8 mouse cellular contexts compared by ENCODE assay signal in the genomic region with DNA sequence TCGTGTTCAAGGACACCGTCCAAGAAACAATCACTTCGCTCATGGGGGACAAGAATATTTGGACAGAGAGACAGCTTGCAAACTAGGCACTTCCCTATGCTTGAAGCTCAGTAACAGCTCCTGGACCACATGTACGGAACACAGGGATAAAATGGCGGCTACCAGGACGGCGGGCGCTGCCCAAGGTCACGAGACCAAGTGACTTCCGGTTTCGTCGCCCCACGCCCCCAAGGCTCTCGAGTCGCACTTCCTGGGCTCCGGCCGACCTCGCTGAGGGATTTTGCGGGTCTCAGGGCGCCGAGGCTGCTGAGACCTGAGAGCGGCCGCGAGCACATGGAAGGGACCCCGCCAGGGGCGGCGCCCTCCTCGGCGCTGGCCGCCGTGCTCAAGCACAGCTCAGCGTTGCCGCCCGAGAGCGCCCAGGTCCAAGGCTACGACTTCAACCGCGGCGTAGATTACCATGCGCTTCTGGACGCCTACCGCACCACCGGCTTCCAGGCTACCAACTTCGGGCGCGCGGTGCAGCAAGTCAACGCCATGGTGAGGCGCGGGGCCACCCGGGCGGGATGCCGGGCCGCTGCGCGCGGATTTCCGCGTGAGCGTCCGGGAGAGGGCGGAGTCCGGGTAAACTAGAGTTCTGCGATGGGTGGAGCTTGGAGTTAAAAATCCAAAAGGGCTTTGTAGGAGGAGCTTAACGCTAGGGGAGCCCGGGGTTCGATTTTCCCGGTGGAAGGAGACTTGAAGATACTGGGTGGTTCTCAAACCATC. TPM values are rescaled to one million over a fixed set of nuclear protein-coding genes. Genes with fewer than 3 reads are reported as not detected.
DNase-seq lines count a peak whose midpoint lies in the region; ATAC-seq and TF ChIP-seq lines count a peak whose summit lies in the region.

TSS of gene Dhps (plus strand) at position 244 of the 768 bp plus-strand sequence.

- peak within 1 kb of the TSS; percentile 83 for H3K4me3 ChIP-seq in hindbrain, embryonic 14.5 days (replicated peaks; ENCODE audit: low read length)

- no peak for DNase-seq in Patski (ENCODE audit: low read depth, low spot score)
- peak; percentile 91 to 92 for DNase-seq in cerebellum, postnatal 14 days
- peak; percentile 82 to 83 for DNase-seq in frontal cortex, postnatal 25 days (ENCODE audit: low spot score in 2 of 2)
- DNase-seq in hindbrain, embryonic 14.5 days (ENCODE audit: low spot score): peak; percentile 91
- peak; percentile 90 for DNase-seq in left cerebral cortex, adult 11 months (ENCODE audit: low spot score)
- DNase-seq in lung, postnatal 4 days: peak; percentile 93
- DNase-seq in retina, postnatal 7 days (ENCODE audit: low read depth, low spot score): peak; percentile 81
- DNase-seq in urinary bladder, adult 2 months (ENCODE audit: low spot score): peak; percentile 76

- peaks cover 15% of the 10 kb centered on the region for H3K4me1 ChIP-seq in hindbrain, embryonic 14.5 days (replicated peaks; ENCODE audit: control insufficient read depth, insufficient read depth, low read length)

- peaks cover 60% of the 10 kb centered on the region for H3K36me3 ChIP-seq in hindbrain, embryonic 14.5 days (replicated peaks; ENCODE audit: control insufficient read depth, insufficient read depth)

- under 1% methylated on average over 68 of the region's 68 CpGs for WGBS in hindbrain, embryonic 14.5 days

- peak within 1 kb of the TSS; percentile 86 for H3K27ac ChIP-seq in hindbrain, embryonic 14.5 days

- CTCF ChIA-PET in Patski (lab: Charles Lee): interaction anchor here (0.8 to 2.6 kb wide), 4 partner anchors 11 to 46 kb away, joined by 3 to 5 read pairs (median 4); partner anchors contain the start of genes Asna1 and Fbxw9

- in situ Hi-C loops in Patski (cut with MboI; ENCODE audit: low pct_unique_long_range_greater_than_20kb): no loop called here

- POLR2A ChIA-PET in Patski (lab: Charles Lee): interaction anchor here (0.6 to 1.4 kb wide), 6 partner anchors 9 to 499 kb away, joined by 3 to 6 read pairs (median 3); no protein-coding TSS in a partner anchor

- TF ChIP-seq CTCF in Patski (IDR thresholded peaks at IDR 0.05): no peak

- H3K9ac ChIP-seq in hindbrain, embryonic 14.5 days: peak within 1 kb of the TSS; percentile 79

- ATAC-seq in Patski: peak; percentile 68
- peak; percentile 89 for ATAC-seq in hindbrain, embryonic 14.5 days (ENCODE audit: low FRiP score)

- H3K9me3 ChIP-seq in hindbrain, embryonic 14.5 days (ENCODE audit: control insufficient read depth, low read length): no peaks in the 10 kb centered on the region

- H3K4me2 ChIP-seq in hindbrain, embryonic 14.5 days (replicated peaks): peak within 1 kb of the TSS; percentile 72

- no peaks in the 10 kb centered on the region for H3K27me3 ChIP-seq in Patski
- no peaks in the 10 kb centered on the region for H3K27me3 ChIP-seq in hindbrain, embryonic 14.5 days (ENCODE audit: control insufficient read depth, insufficient read depth, low read length)

RNA-seq across cellular contexts. Expression of gene Dhps, which starts in this region (rescaled TPM):
- 57.6 TPM for polyA plus RNA-seq in Patski (2021)
- polyA plus RNA-seq in hindbrain, embryonic 14.5 days (2014; fragmentation: Nextera tagmentation; extraction: Ambion mirVana): 105 and 113 TPM in 2 replicates
- polyA plus RNA-seq in urinary bladder, adult 2 months (2012; rRNA removed): 41.0 and 47.1 TPM in 2 replicates
